Comparison of ENCODE assay signal across 8 mouse cellular contexts in the genomic region with DNA sequence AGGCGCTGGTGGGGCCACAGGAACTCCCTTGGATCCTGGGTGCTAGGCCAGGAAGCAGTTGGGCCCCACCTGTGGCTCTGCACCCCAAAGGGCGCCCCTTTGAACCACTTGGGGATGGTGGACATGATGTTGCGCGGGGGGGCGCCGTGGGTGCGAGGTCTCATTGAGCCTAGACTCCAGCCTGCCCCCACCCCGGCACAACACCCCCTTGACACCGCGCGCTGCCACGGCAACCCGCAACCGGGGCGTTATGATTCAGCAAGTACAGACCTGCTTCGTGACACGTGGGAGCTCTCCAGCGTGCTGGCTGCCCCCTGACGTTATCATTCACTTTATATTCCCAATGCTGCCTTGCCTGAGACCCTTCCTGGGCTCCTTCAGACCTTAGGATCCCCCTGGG. TPM values are rescaled to one million over a fixed set of nuclear protein-coding genes. Genes with fewer than 3 reads are reported as not detected.
A peak's percentile ranks its signal among the peaks of the same experiment; 100 is the strongest.
DNase-seq lines count a peak whose midpoint lies in the region; ATAC-seq lines count a peak whose summit lies in the region.

Gene Lexm (minus strand): TSS at position 186 of the 400 bp plus-strand sequence.

- peaks cover 6% of the 10 kb centered on the region; the same call in 1 of the 2 replicates for H3K4me1 ChIP-seq in kidney, embryonic 14.5 days (ENCODE audit: control insufficient read depth, insufficient read depth, low read length)
- H3K4me1 ChIP-seq in hindbrain, embryonic 11.5 days (replicated peaks; ENCODE audit: control insufficient read depth, insufficient read depth, low read length) = peaks cover 2% of the 10 kb centered on the region; the same call in 1 of the 2 replicates
- peaks cover 4% of the 10 kb centered on the region; the same call in 1 of the 2 replicates for H3K4me1 ChIP-seq in midbrain, embryonic 11.5 days (ENCODE audit: control insufficient read depth, insufficient read depth, low read length)

- no peaks in the 10 kb centered on the region for H3K36me3 ChIP-seq in kidney, embryonic 14.5 days (ENCODE audit: control insufficient read depth, insufficient read depth, low read length)
- H3K36me3 ChIP-seq in hindbrain, embryonic 11.5 days (ENCODE audit: control insufficient read depth, insufficient read depth, low read length) = no peaks in the 10 kb centered on the region
- H3K36me3 ChIP-seq in midbrain, embryonic 11.5 days (ENCODE audit: control insufficient read depth, insufficient read depth, low read length) = no peaks in the 10 kb centered on the region

- no peak within 1 kb of the TSS for H3K9ac ChIP-seq in kidney, embryonic 14.5 days (ENCODE audit: low read depth, low read length)
- H3K9ac ChIP-seq in hindbrain, embryonic 11.5 days (ENCODE audit: low read depth, low read length) = no peak within 1 kb of the TSS
- peak within 1 kb of the TSS; percentile 7; the same call in 1 of the 2 replicates for H3K9ac ChIP-seq in midbrain, embryonic 11.5 days (ENCODE audit: low read length)

- peaks cover 8% of the 10 kb centered on the region for H3K27me3 ChIP-seq in kidney, embryonic 14.5 days (ENCODE audit: control insufficient read depth, insufficient read depth, low read length)
- peaks cover 9% of the 10 kb centered on the region for H3K27me3 ChIP-seq in hindbrain, embryonic 11.5 days (ENCODE audit: control insufficient read depth, insufficient read depth, low read length)
- H3K27me3 ChIP-seq in midbrain, embryonic 11.5 days (ENCODE audit: control insufficient read depth, insufficient read depth, low read length) = peaks cover 6% of the 10 kb centered on the region

- no peaks in the 10 kb centered on the region for H3K9me3 ChIP-seq in kidney, embryonic 14.5 days (ENCODE audit: control insufficient read depth, low read length)
- H3K9me3 ChIP-seq in hindbrain, embryonic 11.5 days (ENCODE audit: control insufficient read depth, low read length) = no peaks in the 10 kb centered on the region
- no peaks in the 10 kb centered on the region for H3K9me3 ChIP-seq in midbrain, embryonic 11.5 days (ENCODE audit: control insufficient read depth, low read length)

- 1% methylated on average over 18 of the region's 19 CpGs for WGBS in kidney, embryonic 14.5 days
- 1% methylated on average over 18 of the region's 19 CpGs for WGBS in hindbrain, embryonic 11.5 days
- WGBS in midbrain, embryonic 11.5 days = under 1% methylated on average over 18 of the region's 19 CpGs

- DNase-seq in kidney, adult 9 months = no peak
- DNase-seq in R1 (ENCODE audit: low read depth, low spot score) = peak; percentile 77
- DNase-seq in hindbrain, embryonic 11.5 days (ENCODE audit: low spot score) = peak; percentile 31
- peak; percentile 85 for DNase-seq in midbrain, embryonic 11.5 days (ENCODE audit: low spot score, missing footprints)
- peak; percentile 38 for DNase-seq in yolk sac, embryonic 10.5 days (ENCODE audit: low spot score)
- DNase-seq in layer of hippocampus, adult 9-11 months = no peak
- DNase-seq in ovary, postnatal 14 days (ENCODE audit: low spot score) = no peak

- no peak within 1 kb of the TSS for H3K4me3 ChIP-seq in kidney, embryonic 14.5 days (ENCODE audit: low read length)
- no peak within 1 kb of the TSS; the same call in 1 of the 2 replicates for H3K4me3 ChIP-seq in hindbrain, embryonic 11.5 days (ENCODE audit: low read depth, low read length)
- peak within 1 kb of the TSS; percentile 8; the same call in 1 of the 2 replicates for H3K4me3 ChIP-seq in midbrain, embryonic 11.5 days (ENCODE audit: low read depth, low read length)

- no peak within 1 kb of the TSS for H3K27ac ChIP-seq in kidney, embryonic 14.5 days (ENCODE audit: low read depth, low read length)
- no peak within 1 kb of the TSS for H3K27ac ChIP-seq in hindbrain, embryonic 11.5 days (ENCODE audit: low read depth, low read length)
- no peak within 1 kb of the TSS for H3K27ac ChIP-seq in midbrain, embryonic 11.5 days (ENCODE audit: low read depth, low read length)

- ATAC-seq in kidney, embryonic 14.5 days (ENCODE audit: low FRiP score, low TSS enrichment) = 0 out of 2 replicates have a peak, but pooled peaks have one; percentile 22
- ATAC-seq in hindbrain, embryonic 11.5 days (ENCODE audit: low FRiP score) = no peak
- ATAC-seq in midbrain, embryonic 11.5 days (ENCODE audit: low FRiP score) = no peak; the same call in 1 of the 2 replicates

- H3K4me2 ChIP-seq in kidney, embryonic 14.5 days (replicated peaks; ENCODE audit: low read depth, low read length) = peak within 1 kb of the TSS; percentile 31
- peak within 1 kb of the TSS; percentile 37 for H3K4me2 ChIP-seq in hindbrain, embryonic 11.5 days (replicated peaks; ENCODE audit: low read depth, low read length)
- peak within 1 kb of the TSS; percentile 33 for H3K4me2 ChIP-seq in midbrain, embryonic 11.5 days

RNA-seq across cellular contexts. Expression of gene Lexm, which starts in this region (rescaled TPM):
- polyA plus RNA-seq in kidney, embryonic 14.5 days (2014; fragmentation: Nextera tagmentation; extraction: Ambion mirVana) = not detected in 2 replicates
- polyA plus RNA-seq in hindbrain, embryonic 11.5 days (2014; fragmentation: Nextera tagmentation; extraction: Ambion mirVana) = 0.17 and 0.19 TPM in 2 replicates
- 0.18 and 0.25 TPM in 2 replicates for polyA plus RNA-seq in midbrain, embryonic 11.5 days (2014; fragmentation: Nextera tagmentation; extraction: Ambion mirVana)

Comparison
In these comparisons a context has a peak if more than half of its experiments do, and no peak if none do; other contexts are left out.
1. Peak in ATAC-seq and H3K4me2 ChIP-seq in kidney, embryonic 14.5 days; RNA of the gene not detected or under 1 TPM.
2. Peak in DNase-seq and H3K4me2 ChIP-seq in hindbrain, embryonic 11.5 days; RNA of the gene not detected or under 1 TPM.
3. Peak in DNase-seq, H3K4me3 ChIP-seq, H3K9ac ChIP-seq and H3K4me2 ChIP-seq in midbrain, embryonic 11.5 days; RNA of the gene not detected or under 1 TPM.
4. DNase-seq: peak in R1 (single experiment) and yolk sac, embryonic 10.5 days (single experiment); none in kidney, adult 9 months (single experiment), layer of hippocampus, adult 9-11 months (single experiment) and ovary, postnatal 14 days (single experiment).
5. Peak in every context shown above with its lines, with median percentiles within 50 percentile points of each other: H3K4me2 ChIP-seq.